Mouse (Mus musculus): ENCODE measurements around the gene Olfr486. TPM values are rescaled to one million over a fixed set of nuclear protein-coding genes. Genes with fewer than 3 reads are reported as not detected.
"Not testable (repeated sequence)": the region's sequence is repeated elsewhere in the genome, so short reads cannot be mapped to it uniquely, and the experiment has no call there.

Olfr486 gene
- polyA plus RNA-seq (2014; fragmentation: Nextera tagmentation; extraction: Ambion mirVana) = not detected in 2 replicates

DNA sequence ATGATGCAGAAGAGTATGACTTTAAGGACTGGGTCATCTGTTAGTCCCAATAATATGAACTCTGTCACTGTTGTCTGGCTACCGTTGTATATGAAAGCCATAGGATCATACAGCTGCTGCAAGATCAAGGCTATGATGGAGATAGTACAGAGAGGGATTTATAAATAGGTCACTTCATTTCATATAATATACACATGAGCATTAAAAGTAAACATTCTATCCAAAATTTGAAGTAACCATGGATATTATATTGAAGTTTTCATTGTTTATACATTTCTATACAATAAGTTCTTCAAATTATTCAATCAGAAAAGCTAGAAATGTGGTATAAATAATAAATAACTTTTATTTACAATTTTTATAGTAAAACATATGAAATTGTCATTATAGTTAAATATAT is at the start of gene Olfr486:
Olfr486 (minus strand) TSS at position 101 of the 400 bp plus-strand sequence.
- ATAC-seq (ENCODE audit: insufficient number of reproducible peaks, insufficient read depth, low FRiP score, low read depth); H3K4me1 ChIP-seq (ENCODE audit: control insufficient read depth in 2 of 2, insufficient read depth in 2 of 2, low read length in 2 of 2); H3K4me3 ChIP-seq (ENCODE audit: control insufficient read depth in 1 of 2, insufficient read depth in 1 of 2, low read depth in 1 of 2, low read length in 2 of 2); H3K27ac ChIP-seq (replicated peaks in 1 of 2; ENCODE audit: control insufficient read depth in 1 of 2, insufficient read depth in 1 of 2, low read depth in 2 of 2, low read length in 2 of 2); H3K9me3 ChIP-seq (ENCODE audit: control insufficient read depth, low read length); H3K36me3 ChIP-seq (ENCODE audit: control insufficient read depth, insufficient read depth, low read length); H3K4me2 ChIP-seq (ENCODE audit: low read length); H3K9ac ChIP-seq (ENCODE audit: low read length); H3K27me3 ChIP-seq (ENCODE audit: control insufficient read depth, insufficient read depth, low read length): not testable (repeated sequence)
- WGBS = 64% methylated on average over 1 of the region's 1 CpGs

DNA sequence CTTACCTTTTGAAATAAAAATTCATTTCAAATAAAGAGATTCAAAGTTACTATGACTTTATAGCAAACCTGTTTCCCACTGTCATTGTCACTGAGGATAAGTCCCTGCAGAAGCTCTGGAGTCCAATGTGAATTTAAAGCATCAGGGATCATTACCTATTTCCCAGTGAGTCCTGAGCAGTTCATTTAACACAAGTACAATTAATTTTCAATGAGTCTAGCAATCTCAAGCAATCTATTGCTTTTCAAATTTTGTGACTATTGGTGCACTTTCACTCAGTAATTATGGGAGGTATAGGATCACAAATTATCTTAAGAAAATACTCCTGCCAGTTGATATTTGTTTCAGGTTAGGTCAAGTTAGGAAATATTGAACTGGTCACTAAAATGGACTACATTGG is 42.0 kb upstream of the Olfr486 start, which contains the start of gene Olfr487:
Olfr487 (minus strand) TSS at position 101 of the 400 bp plus-strand sequence.
- not testable (repeated sequence) for H3K36me3 ChIP-seq (ENCODE audit: control insufficient read depth, insufficient read depth, low read length); H3K27me3 ChIP-seq (ENCODE audit: control insufficient read depth, insufficient read depth, low read length); H3K4me2 ChIP-seq (ENCODE audit: low read length); ATAC-seq (ENCODE audit: insufficient number of reproducible peaks, insufficient read depth, low FRiP score, low read depth); H3K9ac ChIP-seq (ENCODE audit: low read length); H3K27ac ChIP-seq (replicated peaks in 1 of 2; ENCODE audit: control insufficient read depth in 1 of 2, insufficient read depth in 1 of 2, low read depth in 2 of 2, low read length in 2 of 2); H3K4me3 ChIP-seq (ENCODE audit: control insufficient read depth in 1 of 2, insufficient read depth in 1 of 2, low read depth in 1 of 2, low read length in 2 of 2); H3K4me1 ChIP-seq (ENCODE audit: control insufficient read depth in 2 of 2, insufficient read depth in 2 of 2, low read length in 2 of 2); H3K9me3 ChIP-seq (ENCODE audit: control insufficient read depth, low read length)

GRCm38 (mm10) chr7:108196938-108197337 is 24.4 kb upstream of the Olfr486 start:
- H3K9me3 ChIP-seq (ENCODE audit: control insufficient read depth, low read length) = no peaks in the 10 kb centered on the region
- H3K4me3 ChIP-seq (ENCODE audit: control insufficient read depth in 1 of 2, insufficient read depth in 1 of 2, low read depth in 1 of 2, low read length in 2 of 2) = no peak overlapping the region
- no peaks in the 10 kb centered on the region for H3K27me3 ChIP-seq (ENCODE audit: control insufficient read depth, insufficient read depth, low read length)
- H3K4me1 ChIP-seq (ENCODE audit: control insufficient read depth in 2 of 2, insufficient read depth in 2 of 2, low read length in 2 of 2) = no peaks in the 10 kb centered on the region
- H3K4me2 ChIP-seq (ENCODE audit: low read length) = no peak overlapping the region
- no peak overlapping the region for H3K9ac ChIP-seq (ENCODE audit: low read length)
- H3K36me3 ChIP-seq (ENCODE audit: control insufficient read depth, insufficient read depth, low read length) = no peaks in the 10 kb centered on the region
- H3K27ac ChIP-seq (replicated peaks in 1 of 2; ENCODE audit: control insufficient read depth in 1 of 2, insufficient read depth in 1 of 2, low read depth in 2 of 2, low read length in 2 of 2) = no peak overlapping the region
- no peak for ATAC-seq (ENCODE audit: insufficient number of reproducible peaks, insufficient read depth, low FRiP score, low read depth)
- WGBS = 64% methylated on average over 6 of the region's 6 CpGs

DNA sequence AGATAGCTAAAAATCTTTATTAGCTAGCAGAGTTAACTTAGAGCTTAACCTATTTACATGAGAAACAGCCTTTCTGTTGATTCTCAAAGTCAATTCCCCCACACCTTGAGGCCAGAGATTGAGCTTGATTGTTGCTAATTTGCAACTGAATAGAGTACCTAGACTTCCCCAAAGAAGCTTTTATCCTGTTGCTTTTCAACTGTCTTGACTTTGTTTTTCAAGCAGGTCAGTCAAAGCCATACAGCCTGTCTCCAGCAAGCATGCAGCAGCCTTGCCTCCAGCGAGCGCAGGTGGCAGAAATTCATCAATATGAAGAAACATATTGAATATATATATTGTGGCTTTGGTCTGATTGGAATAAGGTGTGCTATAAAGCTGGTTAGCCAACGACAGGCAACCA is 23.8 kb upstream of the Olfr486 start:
- H3K4me3 ChIP-seq (ENCODE audit: control insufficient read depth in 1 of 2, insufficient read depth in 1 of 2, low read depth in 1 of 2, low read length in 2 of 2); H3K27ac ChIP-seq (replicated peaks in 1 of 2; ENCODE audit: control insufficient read depth in 1 of 2, insufficient read depth in 1 of 2, low read depth in 2 of 2, low read length in 2 of 2); H3K27me3 ChIP-seq (ENCODE audit: control insufficient read depth, insufficient read depth, low read length); ATAC-seq (ENCODE audit: insufficient number of reproducible peaks, insufficient read depth, low FRiP score, low read depth); H3K36me3 ChIP-seq (ENCODE audit: control insufficient read depth, insufficient read depth, low read length); H3K4me2 ChIP-seq (ENCODE audit: low read length); H3K4me1 ChIP-seq (ENCODE audit: control insufficient read depth in 2 of 2, insufficient read depth in 2 of 2, low read length in 2 of 2); H3K9me3 ChIP-seq (ENCODE audit: control insufficient read depth, low read length); H3K9ac ChIP-seq (ENCODE audit: low read length): not testable (repeated sequence)
- WGBS = 52% methylated on average over 3 of the region's 3 CpGs

- H3K27me3 ChIP-seq (ENCODE audit: control insufficient read depth, insufficient read depth, low read length); H3K27ac ChIP-seq (replicated peaks in 1 of 2; ENCODE audit: control insufficient read depth in 1 of 2, insufficient read depth in 1 of 2, low read depth in 2 of 2, low read length in 2 of 2); ATAC-seq (ENCODE audit: insufficient number of reproducible peaks, insufficient read depth, low FRiP score, low read depth); H3K4me3 ChIP-seq (ENCODE audit: control insufficient read depth in 1 of 2, insufficient read depth in 1 of 2, low read depth in 1 of 2, low read length in 2 of 2); H3K9me3 ChIP-seq (ENCODE audit: control insufficient read depth, low read length); H3K4me2 ChIP-seq (ENCODE audit: low read length); H3K36me3 ChIP-seq (ENCODE audit: control insufficient read depth, insufficient read depth, low read length); H3K9ac ChIP-seq (ENCODE audit: low read length); H3K4me1 ChIP-seq (ENCODE audit: control insufficient read depth in 2 of 2, insufficient read depth in 2 of 2, low read length in 2 of 2): not testable (repeated sequence)
- 68% methylated on average over 1 of the region's 1 CpGs for WGBS
Observed at GRCm38 (mm10) chr7:108192714-108193113, 20.2 kb upstream of the Olfr486 start.

DNA sequence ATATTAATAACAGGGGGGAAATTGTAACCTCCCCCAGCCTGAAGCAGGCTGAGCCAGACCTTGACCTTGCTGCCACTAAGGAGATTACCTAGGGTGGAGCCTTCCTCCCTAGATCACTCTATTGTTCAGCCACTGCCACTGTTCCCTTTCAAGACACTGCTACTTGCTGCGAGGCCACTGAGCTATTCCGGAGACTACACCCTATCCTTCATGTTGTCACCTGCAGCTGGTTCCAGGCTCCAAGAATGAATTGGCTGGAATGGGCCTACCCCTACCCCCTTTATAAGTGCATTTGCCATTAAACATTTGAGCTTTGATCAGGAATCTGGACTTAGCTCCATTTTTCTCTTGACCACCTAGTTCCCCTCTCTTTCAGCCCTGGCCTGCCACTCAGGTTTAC is 18.7 kb upstream of the Olfr486 start:
- not testable (repeated sequence) for ATAC-seq (ENCODE audit: insufficient number of reproducible peaks, insufficient read depth, low FRiP score, low read depth); H3K9ac ChIP-seq (ENCODE audit: low read length); H3K4me1 ChIP-seq (ENCODE audit: control insufficient read depth in 2 of 2, insufficient read depth in 2 of 2, low read length in 2 of 2); H3K27ac ChIP-seq (replicated peaks in 1 of 2; ENCODE audit: control insufficient read depth in 1 of 2, insufficient read depth in 1 of 2, low read depth in 2 of 2, low read length in 2 of 2); H3K4me3 ChIP-seq (ENCODE audit: control insufficient read depth in 1 of 2, insufficient read depth in 1 of 2, low read depth in 1 of 2, low read length in 2 of 2); H3K4me2 ChIP-seq (ENCODE audit: low read length); H3K27me3 ChIP-seq (ENCODE audit: control insufficient read depth, insufficient read depth, low read length); H3K36me3 ChIP-seq (ENCODE audit: control insufficient read depth, insufficient read depth, low read length); H3K9me3 ChIP-seq (ENCODE audit: control insufficient read depth, low read length)
- 68% methylated on average over 2 of the region's 2 CpGs for WGBS

- WGBS = 86% methylated on average over 2 of the region's 2 CpGs
- H3K4me2 ChIP-seq (ENCODE audit: low read length); H3K9me3 ChIP-seq (ENCODE audit: control insufficient read depth, low read length); ATAC-seq (ENCODE audit: insufficient number of reproducible peaks, insufficient read depth, low FRiP score, low read depth); H3K27ac ChIP-seq (replicated peaks in 1 of 2; ENCODE audit: control insufficient read depth in 1 of 2, insufficient read depth in 1 of 2, low read depth in 2 of 2, low read length in 2 of 2); H3K9ac ChIP-seq (ENCODE audit: low read length); H3K27me3 ChIP-seq (ENCODE audit: control insufficient read depth, insufficient read depth, low read length); H3K36me3 ChIP-seq (ENCODE audit: control insufficient read depth, insufficient read depth, low read length); H3K4me3 ChIP-seq (ENCODE audit: control insufficient read depth in 1 of 2, insufficient read depth in 1 of 2, low read depth in 1 of 2, low read length in 2 of 2); H3K4me1 ChIP-seq (ENCODE audit: control insufficient read depth in 2 of 2, insufficient read depth in 2 of 2, low read length in 2 of 2): not testable (repeated sequence)
Observed at GRCm38 (mm10) chr7:108185237-108185636, 12.7 kb upstream of the Olfr486 start.

DNA sequence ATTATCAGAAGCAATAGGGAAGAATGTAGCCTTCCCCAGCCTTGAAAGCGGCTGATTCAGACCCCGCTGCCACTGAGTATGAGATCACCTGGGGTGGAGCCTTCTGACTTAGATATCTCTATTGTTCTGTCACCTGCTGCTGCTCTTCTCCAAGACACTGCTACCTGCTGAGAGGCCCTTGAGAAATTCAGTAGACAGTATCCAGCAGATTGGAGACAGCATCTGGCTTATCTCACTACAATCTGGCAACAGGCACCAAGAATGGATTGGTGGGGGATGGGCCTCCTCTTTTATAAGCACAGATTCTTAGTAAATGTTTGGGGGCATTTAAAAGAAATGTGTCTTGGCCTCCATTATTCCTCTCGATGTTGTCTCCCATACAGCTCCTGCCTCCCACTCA is 11.9 kb upstream of the Olfr486 start:
- H3K4me1 ChIP-seq (ENCODE audit: control insufficient read depth in 2 of 2, insufficient read depth in 2 of 2, low read length in 2 of 2); H3K27me3 ChIP-seq (ENCODE audit: control insufficient read depth, insufficient read depth, low read length); H3K9me3 ChIP-seq (ENCODE audit: control insufficient read depth, low read length); H3K9ac ChIP-seq (ENCODE audit: low read length); H3K27ac ChIP-seq (replicated peaks in 1 of 2; ENCODE audit: control insufficient read depth in 1 of 2, insufficient read depth in 1 of 2, low read depth in 2 of 2, low read length in 2 of 2); H3K36me3 ChIP-seq (ENCODE audit: control insufficient read depth, insufficient read depth, low read length); H3K4me3 ChIP-seq (ENCODE audit: control insufficient read depth in 1 of 2, insufficient read depth in 1 of 2, low read depth in 1 of 2, low read length in 2 of 2); H3K4me2 ChIP-seq (ENCODE audit: low read length); ATAC-seq (ENCODE audit: insufficient number of reproducible peaks, insufficient read depth, low FRiP score, low read depth): not testable (repeated sequence)
- WGBS = 72% methylated on average over 3 of the region's 3 CpGs
